Mouse (Mus musculus): Measurements from ENCODE around the gene Pawr. TPM values are rescaled to one million over a fixed set of nuclear protein-coding genes. Genes with fewer than 3 reads are reported as not detected.

Pawr gene
- polyA plus RNA-seq, 1 experiment from 2014 or later, result 7.1 TPM

DNA sequence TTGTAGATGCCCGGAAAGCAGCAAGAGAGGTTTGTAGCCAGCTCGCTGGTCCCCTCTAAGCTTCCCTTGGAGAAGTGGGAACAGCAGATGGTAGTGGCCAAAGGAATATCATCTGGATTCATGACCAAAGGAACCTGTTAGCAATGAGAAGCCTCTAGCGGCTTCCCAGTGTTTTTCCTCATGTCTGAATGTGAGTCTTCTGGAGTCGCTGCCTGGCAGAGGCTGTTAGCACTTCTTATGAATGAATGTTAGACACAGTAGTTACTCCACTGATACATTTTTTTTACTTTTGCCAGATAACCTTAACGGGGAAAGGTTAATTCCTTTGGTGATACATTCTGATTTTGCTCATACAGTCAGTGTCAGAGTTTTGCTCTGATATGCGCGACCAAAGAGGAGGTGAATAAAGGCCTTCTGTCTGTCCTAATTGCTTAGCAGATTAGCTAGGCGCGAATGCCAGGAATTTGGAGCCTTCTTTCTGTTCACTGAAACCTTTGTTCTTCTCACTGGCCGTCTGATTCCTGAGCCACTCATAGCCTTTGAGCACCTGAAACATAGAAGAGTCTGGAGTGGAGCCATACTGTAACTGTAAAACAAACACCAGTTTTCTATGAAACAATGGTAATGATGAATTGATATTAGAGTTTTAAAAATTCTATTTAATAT is 22.9 kb downstream of the Pawr start:
- H3K9ac ChIP-seq (ENCODE audit: low read depth, low read length), result no peak overlapping the region
- H3K36me3 ChIP-seq (ENCODE audit: control insufficient read depth, insufficient read depth, low read length), result peaks cover 4% of the 10 kb centered on the region; the same call in 1 of the 2 replicates
- H3K27me3 ChIP-seq (replicated peaks; ENCODE audit: control insufficient read depth, insufficient read depth, low read length), result no peaks in the 10 kb centered on the region
- no peaks in the 10 kb centered on the region for H3K4me1 ChIP-seq (ENCODE audit: control insufficient read depth, insufficient read depth, low read length)
- no peak overlapping the region for H3K4me2 ChIP-seq (ENCODE audit: low read depth, low read length)
- no peak overlapping the region for H3K27ac ChIP-seq (replicated peaks; ENCODE audit: low read depth, low read length)
- no peak for ATAC-seq (ENCODE audit: low read depth)
- H3K4me3 ChIP-seq (ENCODE audit: low read depth, low read length), result no peak overlapping the region
- no peak for DNase-seq (ENCODE audit: low spot score)
- H3K9me3 ChIP-seq (ENCODE audit: control insufficient read depth, low read length), result peaks cover 3% of the 10 kb centered on the region; the same call in 1 of the 2 replicates
- WGBS, result 37% methylated on average over 10 of the region's 10 CpGs

DNA sequence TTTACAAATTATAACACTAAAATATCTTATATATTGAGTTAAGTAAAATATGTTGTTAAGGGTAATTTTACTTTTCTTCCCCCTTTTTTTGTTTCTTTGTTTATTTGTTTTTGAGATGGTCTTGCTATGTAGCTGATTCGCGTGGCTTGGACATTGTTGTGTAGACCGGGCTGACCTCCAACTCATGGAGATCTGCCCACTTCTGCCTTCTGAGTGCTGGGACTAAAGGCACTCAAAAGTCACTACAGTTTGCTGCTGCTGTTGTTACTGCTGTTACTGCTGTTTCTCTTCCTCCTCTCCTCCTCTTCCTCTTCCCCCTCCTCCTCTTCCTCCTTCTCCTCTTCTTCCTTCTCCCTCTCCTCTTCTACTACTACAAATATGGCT is 23.5 kb downstream of the Pawr start:
- ATAC-seq (ENCODE audit: low read depth), result no peak
- 85% methylated on average over 3 of the region's 3 CpGs for WGBS
- H3K27me3 ChIP-seq (replicated peaks; ENCODE audit: control insufficient read depth, insufficient read depth, low read length), result no peaks in the 10 kb centered on the region

DNA sequence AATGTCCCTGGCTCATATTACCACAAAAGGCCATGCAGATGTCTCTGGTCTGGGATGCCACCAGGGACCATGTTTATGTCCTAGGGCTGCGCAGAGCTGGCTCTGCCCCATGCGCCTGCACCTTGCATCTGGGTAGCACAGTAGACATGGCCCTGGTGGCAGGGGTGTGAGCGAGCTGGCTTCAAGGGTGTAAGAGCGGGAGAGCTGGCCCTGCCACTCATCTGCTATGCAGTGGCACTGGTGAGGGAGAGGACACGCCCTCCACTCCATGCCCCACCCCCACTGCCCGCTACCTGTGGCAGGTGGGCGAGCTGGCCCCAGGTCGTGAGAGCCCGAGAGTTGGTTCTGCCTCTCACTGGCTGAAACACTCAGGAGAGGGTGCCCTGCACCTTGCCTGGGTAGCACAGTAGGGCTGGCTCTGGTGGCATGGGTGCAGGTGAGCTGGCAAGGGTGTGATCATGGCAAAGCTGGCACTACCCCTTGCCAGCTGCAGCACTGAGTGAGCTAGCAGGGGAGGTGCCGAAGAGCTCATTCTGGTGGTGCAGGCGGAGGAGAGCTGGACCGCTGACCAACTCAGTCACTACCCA is 24.8 kb downstream of the Pawr start:
- DNase-seq (ENCODE audit: low spot score) (no peak), ATAC-seq (ENCODE audit: low read depth) (no peak)
- no peak overlapping the region for H3K27ac ChIP-seq (replicated peaks; ENCODE audit: low read depth, low read length)
- H3K4me1 ChIP-seq (ENCODE audit: control insufficient read depth, insufficient read depth, low read length), result peaks cover 2% of the 10 kb centered on the region; the same call in 1 of the 2 replicates
- H3K9me3 ChIP-seq (ENCODE audit: control insufficient read depth, low read length), result peaks cover 3% of the 10 kb centered on the region; the same call in 1 of the 2 replicates
- no peak overlapping the region for H3K4me2 ChIP-seq (ENCODE audit: low read depth, low read length)
- no peaks in the 10 kb centered on the region for H3K27me3 ChIP-seq (replicated peaks; ENCODE audit: control insufficient read depth, insufficient read depth, low read length)
- peaks cover 4% of the 10 kb centered on the region; the same call in 1 of the 2 replicates for H3K36me3 ChIP-seq (ENCODE audit: control insufficient read depth, insufficient read depth, low read length)
- no peak overlapping the region for H3K4me3 ChIP-seq (ENCODE audit: low read depth, low read length)
- WGBS, result 95% methylated on average over 12 of the region's 12 CpGs
- no peak overlapping the region for H3K9ac ChIP-seq (ENCODE audit: low read depth, low read length)

More for the DNA sequence above, 23.5 kb downstream of the Pawr start:
- no peak overlapping the region for H3K4me2 ChIP-seq (ENCODE audit: low read depth, low read length)
- peaks cover 4% of the 10 kb centered on the region; the same call in 1 of the 2 replicates for H3K36me3 ChIP-seq (ENCODE audit: control insufficient read depth, insufficient read depth, low read length)
- no peak overlapping the region for H3K27ac ChIP-seq (replicated peaks; ENCODE audit: low read depth, low read length)
- no peak overlapping the region for H3K9ac ChIP-seq (ENCODE audit: low read depth, low read length)
- DNase-seq (ENCODE audit: low spot score), result no peak
- H3K4me3 ChIP-seq (ENCODE audit: low read depth, low read length), result no peak overlapping the region
- no peaks in the 10 kb centered on the region for H3K4me1 ChIP-seq (ENCODE audit: control insufficient read depth, insufficient read depth, low read length)
- H3K9me3 ChIP-seq (ENCODE audit: control insufficient read depth, low read length), result peaks cover 3% of the 10 kb centered on the region; the same call in 1 of the 2 replicates

DNA sequence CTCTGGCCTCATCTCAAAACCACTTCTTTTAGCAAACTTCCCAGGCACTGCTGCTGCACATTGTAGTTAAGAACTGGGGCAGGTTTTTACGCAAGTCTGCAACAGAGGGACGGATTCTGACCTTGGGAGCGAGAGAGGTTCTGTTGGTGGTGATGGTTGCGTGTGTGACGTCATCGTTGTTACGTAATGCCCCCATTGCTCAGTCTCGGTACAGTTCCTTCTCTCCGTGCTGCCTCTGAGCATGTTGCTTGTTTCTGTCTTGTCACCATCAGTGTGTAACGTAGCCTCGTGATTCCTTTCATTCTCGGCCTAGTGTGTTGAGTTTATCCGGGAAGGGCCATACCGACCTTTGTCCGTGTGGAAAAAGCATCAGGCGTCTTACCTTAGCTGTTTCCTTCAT is 28.1 kb downstream of the Pawr start:
- no peak overlapping the region for H3K4me2 ChIP-seq (ENCODE audit: low read depth, low read length)
- peaks cover 3% of the 10 kb centered on the region; the same call in 1 of the 2 replicates for H3K9me3 ChIP-seq (ENCODE audit: control insufficient read depth, low read length)
- H3K4me1 ChIP-seq (ENCODE audit: control insufficient read depth, insufficient read depth, low read length), result peaks cover 8% of the 10 kb centered on the region; the same call in 1 of the 2 replicates
- no peak overlapping the region for H3K9ac ChIP-seq (ENCODE audit: low read depth, low read length)
- DNase-seq (ENCODE audit: low spot score) (no peak), ATAC-seq (ENCODE audit: low read depth) (no peak)
- H3K4me3 ChIP-seq (ENCODE audit: low read depth, low read length), result no peak overlapping the region
- peaks cover 4% of the 10 kb centered on the region; the same call in 1 of the 2 replicates for H3K36me3 ChIP-seq (ENCODE audit: control insufficient read depth, insufficient read depth, low read length)
- H3K27me3 ChIP-seq (replicated peaks; ENCODE audit: control insufficient read depth, insufficient read depth, low read length), result no peaks in the 10 kb centered on the region
- no peak overlapping the region for H3K27ac ChIP-seq (replicated peaks; ENCODE audit: low read depth, low read length)
- WGBS, result 76% methylated on average over 16 of the region's 16 CpGs

DNA sequence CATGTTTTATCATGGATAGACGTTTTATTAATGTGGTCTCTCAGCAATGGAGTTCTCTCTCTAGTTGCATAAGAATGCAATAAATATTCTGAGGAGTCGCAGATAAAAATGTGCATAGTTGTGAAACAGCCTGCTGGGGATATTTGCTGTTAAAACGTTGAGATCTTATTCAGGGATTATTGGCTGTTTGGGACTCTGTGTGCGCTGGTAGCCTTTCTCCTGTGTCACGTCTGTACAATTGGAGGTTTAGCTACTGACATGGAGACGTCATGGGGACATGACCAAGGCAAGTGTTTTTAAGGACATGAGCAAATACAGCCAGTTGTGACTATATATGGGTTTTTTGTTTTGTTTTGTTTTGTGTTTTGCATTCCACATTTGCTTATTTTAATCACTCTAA is 28.9 kb downstream of the Pawr start:
- no peak overlapping the region for H3K4me2 ChIP-seq (ENCODE audit: low read depth, low read length)
- peaks cover 4% of the 10 kb centered on the region; the same call in 1 of the 2 replicates for H3K36me3 ChIP-seq (ENCODE audit: control insufficient read depth, insufficient read depth, low read length)
- peaks cover 10% of the 10 kb centered on the region for H3K9me3 ChIP-seq (ENCODE audit: control insufficient read depth, low read length)
- H3K27ac ChIP-seq (replicated peaks; ENCODE audit: low read depth, low read length), result no peak overlapping the region
- H3K27me3 ChIP-seq (replicated peaks; ENCODE audit: control insufficient read depth, insufficient read depth, low read length), result no peaks in the 10 kb centered on the region
- DNase-seq (ENCODE audit: low spot score) (no peak), ATAC-seq (ENCODE audit: low read depth) (no peak)
- H3K4me1 ChIP-seq (ENCODE audit: control insufficient read depth, insufficient read depth, low read length), result peaks cover 8% of the 10 kb centered on the region; the same call in 1 of the 2 replicates
- H3K4me3 ChIP-seq (ENCODE audit: low read depth, low read length), result no peak overlapping the region
- H3K9ac ChIP-seq (ENCODE audit: low read depth, low read length), result no peak overlapping the region
- 54% methylated on average over 6 of the region's 6 CpGs for WGBS

DNA sequence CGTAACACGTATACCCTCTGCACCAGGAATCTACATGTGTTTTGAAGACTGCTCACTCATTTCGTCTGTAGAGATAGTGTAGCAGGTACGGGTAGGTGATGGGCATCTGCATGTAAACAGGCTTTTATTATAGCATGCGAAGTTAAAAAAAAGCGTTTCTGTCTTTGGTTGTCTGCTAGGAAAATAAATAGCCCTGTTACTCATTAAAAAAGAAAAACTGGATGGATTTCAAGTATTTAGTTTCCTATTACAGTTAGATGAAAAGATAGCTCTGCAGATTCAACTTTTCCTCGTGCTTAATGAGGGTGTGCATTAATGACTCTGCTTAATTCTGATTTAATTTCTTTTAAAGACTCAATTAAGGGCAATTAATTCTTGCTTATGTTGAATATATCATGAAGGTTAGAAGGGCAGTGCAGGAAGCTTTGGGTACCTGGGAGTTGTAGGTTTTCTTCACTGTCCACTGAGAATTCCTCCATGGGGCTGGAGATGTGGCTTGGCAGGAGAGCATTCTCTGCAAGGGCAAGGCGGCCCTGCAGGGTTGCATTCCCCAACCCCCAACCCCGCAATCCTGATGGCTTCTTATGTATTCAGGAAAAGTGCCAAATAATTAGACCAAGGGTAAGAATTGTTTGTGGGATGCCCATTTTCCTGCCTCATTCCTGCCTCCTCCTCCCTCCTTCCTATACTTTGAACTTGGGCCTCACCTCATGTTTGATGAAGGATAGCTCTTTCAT is 29.7 kb downstream of the Pawr start:
- DNase-seq (ENCODE audit: low spot score), result peak; percentile 36
- H3K27me3 ChIP-seq (replicated peaks; ENCODE audit: control insufficient read depth, insufficient read depth, low read length), result no peaks in the 10 kb centered on the region
- no peak overlapping the region for H3K4me2 ChIP-seq (ENCODE audit: low read depth, low read length)
- no peak overlapping the region for H3K4me3 ChIP-seq (ENCODE audit: low read depth, low read length)
- ATAC-seq (ENCODE audit: low read depth), result no peak
- H3K9ac ChIP-seq (ENCODE audit: low read depth, low read length), result no peak overlapping the region
- H3K27ac ChIP-seq (replicated peaks; ENCODE audit: low read depth, low read length), result no peak overlapping the region
- H3K4me1 ChIP-seq (ENCODE audit: control insufficient read depth, insufficient read depth, low read length), result peaks cover 8% of the 10 kb centered on the region; the same call in 1 of the 2 replicates
- H3K9me3 ChIP-seq (ENCODE audit: control insufficient read depth, low read length), result peaks cover 13% of the 10 kb centered on the region
- H3K36me3 ChIP-seq (ENCODE audit: control insufficient read depth, insufficient read depth, low read length), result peaks cover 4% of the 10 kb centered on the region; the same call in 1 of the 2 replicates
- WGBS, result 46% methylated on average over 9 of the region's 9 CpGs

DNA sequence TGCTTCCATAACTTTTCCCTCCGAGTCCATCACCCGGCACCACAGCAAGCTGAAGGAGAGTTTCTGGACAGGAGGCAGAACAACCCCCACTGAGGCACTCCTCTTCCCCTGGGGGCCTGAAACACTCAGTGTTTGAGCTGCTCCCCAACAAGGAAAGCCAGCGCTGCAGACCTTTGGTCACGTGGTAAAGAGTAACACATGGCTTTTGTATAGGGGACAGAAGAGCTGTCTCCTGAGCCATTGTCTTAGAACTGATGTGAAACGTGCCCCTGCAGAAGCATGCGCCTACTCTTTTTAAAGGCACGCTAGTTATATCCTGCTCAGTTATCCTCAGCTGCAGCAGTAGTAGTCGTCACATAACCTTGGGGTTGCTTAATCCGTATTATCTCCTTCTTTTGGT is 32.0 kb downstream of the Pawr start:
- Histone ChIP-seq H3K4me3 (ENCODE audit: low read depth, low read length) (no peak overlapping the region), H3K4me2 (ENCODE audit: low read depth, low read length) (no peak overlapping the region), H3K9ac (ENCODE audit: low read depth, low read length) (no peak overlapping the region), H3K4me1 (ENCODE audit: control insufficient read depth, insufficient read depth, low read length) (peaks cover 8% of the 10 kb centered on the region; the same call in 1 of the 2 replicates), H3K27me3 (replicated peaks; ENCODE audit: control insufficient read depth, insufficient read depth, low read length) (no peaks in the 10 kb centered on the region), H3K36me3 (ENCODE audit: control insufficient read depth, insufficient read depth, low read length) (no peaks in the 10 kb centered on the region), H3K9me3 (ENCODE audit: control insufficient read depth, low read length) (peaks cover 11% of the 10 kb centered on the region), H3K27ac (replicated peaks; ENCODE audit: low read depth, low read length) (no peak overlapping the region)
- DNase-seq (ENCODE audit: low spot score) (no peak), ATAC-seq (ENCODE audit: low read depth) (peak; percentile 44; the same call in 1 of the 2 replicates)
- 49% methylated on average over 9 of the region's 9 CpGs for WGBS

DNA sequence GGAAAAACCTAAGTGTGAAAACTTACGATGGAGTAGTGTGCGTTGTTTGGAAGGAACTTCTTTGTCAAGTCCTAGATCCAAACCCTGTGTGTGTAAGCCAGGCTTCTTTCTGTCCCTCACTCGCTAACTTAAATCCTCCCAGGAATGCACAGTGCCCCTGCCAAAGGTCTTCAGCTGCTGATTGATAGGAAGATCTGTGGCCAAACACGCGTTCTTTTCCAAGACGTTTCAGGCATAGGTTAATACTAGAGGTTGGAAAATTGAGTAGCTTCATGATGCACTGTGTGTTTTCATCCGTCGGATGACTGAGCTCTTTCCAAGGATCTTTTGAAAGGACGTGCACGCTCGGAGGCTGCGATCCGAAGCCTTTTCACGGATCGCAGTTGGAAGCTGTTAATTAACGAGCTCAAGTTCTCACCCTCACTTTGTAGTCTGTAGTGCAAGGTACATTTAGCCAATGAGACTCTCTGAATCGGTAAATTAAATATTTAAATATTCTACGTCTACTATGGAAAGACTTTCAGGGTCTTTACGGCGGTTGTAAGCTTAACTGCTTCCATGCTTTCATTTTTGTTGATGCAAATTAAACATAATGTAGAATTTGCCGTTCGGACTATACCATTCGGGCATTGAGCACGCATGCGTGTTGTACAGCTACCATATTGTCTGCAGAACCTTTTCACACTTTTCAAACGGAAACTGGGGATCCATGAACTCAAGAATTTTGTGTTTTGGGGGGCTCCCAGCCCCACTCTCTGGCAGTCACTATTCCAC is 33.2 kb downstream of the Pawr start:
- 88% methylated on average over 26 of the region's 26 CpGs for WGBS
- Histone ChIP-seq H3K9me3 (ENCODE audit: control insufficient read depth, low read length) (peaks cover 10% of the 10 kb centered on the region), H3K4me2 (ENCODE audit: low read depth, low read length) (no peak overlapping the region), H3K4me1 (ENCODE audit: control insufficient read depth, insufficient read depth, low read length) (peaks cover 8% of the 10 kb centered on the region; the same call in 1 of the 2 replicates), H3K9ac (ENCODE audit: low read depth, low read length) (no peak overlapping the region), H3K27ac (replicated peaks; ENCODE audit: low read depth, low read length) (no peak overlapping the region), H3K27me3 (replicated peaks; ENCODE audit: control insufficient read depth, insufficient read depth, low read length) (no peaks in the 10 kb centered on the region), H3K36me3 (ENCODE audit: control insufficient read depth, insufficient read depth, low read length) (no peaks in the 10 kb centered on the region), H3K4me3 (ENCODE audit: low read depth, low read length) (no peak overlapping the region)
- DNase-seq (ENCODE audit: low spot score) (no peak), ATAC-seq (ENCODE audit: low read depth) (no peak)

Data from embryonic facial prominence, embryonic 14.5 days (tissue).